Mouse (Mus musculus): Measurements from ENCODE around the gene Vmn1r67. TPM values are rescaled to one million over a fixed set of nuclear protein-coding genes. Genes with fewer than 3 reads are reported as not detected.

Vmn1r67 gene
- total RNA-seq, 1 experiment: not detected

GRCm38 (mm10) chr7:10494786-10495521, 51.8 kb downstream of the Vmn1r67 start, which contains the start of gene Zik1:
Zik1 (minus strand) TSS chr7:10495394.
- in situ Hi-C loops (cut with MboI; ENCODE audit: low sequenced_read_pairs in 2 of 2, unreplicated experiment in 2 of 2): no loop called here
- TF ChIP-seq MAFK (IDR thresholded peaks at IDR 0.05; ENCODE audit: insufficient read depth, low read depth, low read length) (no peak), HCFC1 (IDR thresholded peaks at IDR 0.05; ENCODE audit: borderline replicate concordance, insufficient read depth, low read length) (peak; percentile 93), CHD2 (IDR thresholded peaks at IDR 0.05; ENCODE audit: low read depth, low read length) (peak; percentile 65)
- H3K27ac ChIP-seq (ENCODE audit: insufficient read depth, low read depth, low read length, poor library complexity, severe bottlenecking): no peak within 1 kb of the TSS
- peak within 1 kb of the TSS; percentile 78 to 89 for H3K4me3 ChIP-seq (ENCODE audit: insufficient read depth in 1 of 2, low read depth in 1 of 2, low read length in 2 of 2, poor library complexity in 1 of 2, severe bottlenecking in 1 of 2)
- no peaks in the 10 kb centered on the region for H3K9me3 ChIP-seq (ENCODE audit: control insufficient read depth, insufficient read depth, low read depth, low read length)
- peaks cover 3% of the 10 kb centered on the region; the same call in 1 of the 2 replicates for H3K36me3 ChIP-seq (ENCODE audit: control insufficient read depth, insufficient read depth, low read length, poor library complexity, severe bottlenecking)
- H3K9ac ChIP-seq (ENCODE audit: insufficient read depth, low read depth, low read length, poor library complexity, severe bottlenecking): peak within 1 kb of the TSS; percentile 88
- H3K4me1 ChIP-seq (ENCODE audit: control insufficient read depth in 2 of 2, insufficient read depth in 2 of 2, low read length in 2 of 2, poor library complexity in 1 of 2): peaks cover 0 to 2% of the 10 kb centered on the region in 2 experiments; a peak in 1 of 4 replicates
- peak; percentile 70 for DNase-seq (ENCODE audit: low read depth, low spot score)

- Histone ChIP-seq H3K9me3 (ENCODE audit: control insufficient read depth, insufficient read depth, low read depth, low read length) (no peaks in the 10 kb centered on the region), H3K4me1 (ENCODE audit: control insufficient read depth in 2 of 2, insufficient read depth in 2 of 2, low read length in 2 of 2, poor library complexity in 1 of 2) (peaks cover 0 to 2% of the 10 kb centered on the region in 2 experiments; a peak in 1 of 4 replicates), H3K36me3 (ENCODE audit: control insufficient read depth, insufficient read depth, low read length, poor library complexity, severe bottlenecking) (peaks cover 3% of the 10 kb centered on the region; the same call in 1 of the 2 replicates), H3K9ac (ENCODE audit: insufficient read depth, low read depth, low read length, poor library complexity, severe bottlenecking) (no peak overlapping the region), H3K27ac (ENCODE audit: insufficient read depth, low read depth, low read length, poor library complexity, severe bottlenecking) (no peak overlapping the region), H3K4me3 (ENCODE audit: insufficient read depth in 1 of 2, low read depth in 1 of 2, low read length in 2 of 2, poor library complexity in 1 of 2, severe bottlenecking in 1 of 2) (no peak overlapping the region)
- in situ Hi-C loops (cut with MboI; ENCODE audit: low sequenced_read_pairs in 2 of 2, unreplicated experiment in 2 of 2): no loop called here
- no peak for DNase-seq (ENCODE audit: low read depth, low spot score)
- TF ChIP-seq CHD2 (IDR thresholded peaks at IDR 0.05; ENCODE audit: low read depth, low read length) (no peak), MAFK (IDR thresholded peaks at IDR 0.05; ENCODE audit: insufficient read depth, low read depth, low read length) (no peak), ZC3H11A (IDR thresholded peaks at IDR 0.05; ENCODE audit: borderline replicate concordance, low read depth, low read length) (no peak), HCFC1 (IDR thresholded peaks at IDR 0.05; ENCODE audit: borderline replicate concordance, insufficient read depth, low read length) (no peak), ZNF384 (IDR thresholded peaks at IDR 0.05; ENCODE audit: low read depth, low read length) (no peak)
Observed at GRCm38 (mm10) chr7:10495578-10495977, 52.4 kb downstream of the Vmn1r67 start.

Other genes starting within 250 kb of the Vmn1r67 start
- not detected in 2 replicates for gene Vmn1r66, start 165.3 kb upstream of the Vmn1r67 start, total RNA-seq (2012; rRNA removed)
- 4.5 and 6.0 TPM in 2 replicates for gene Zik1, start 52.1 kb downstream of the Vmn1r67 start, total RNA-seq (2012; rRNA removed)
- gene Vmn1r68, start 115.2 kb downstream of the Vmn1r67 start, total RNA-seq (2012; rRNA removed): not detected in 2 replicates
- not detected in 2 replicates for gene Vmn1r69, start 170.3 kb downstream of the Vmn1r67 start, total RNA-seq (2012; rRNA removed)
- gene Vmn1r70, start 188.2 kb downstream of the Vmn1r67 start, total RNA-seq (2012; rRNA removed): not detected in 2 replicates
- not detected in 2 replicates for gene Nlrp4b, start 244.5 kb downstream of the Vmn1r67 start, total RNA-seq (2012; rRNA removed)

Data from ES-E14 (cell line).